Mouse (Mus musculus) thymus, postnatal 14 days (tissue): Measurements from ENCODE around the gene Olfr142.
"Not testable (repeated sequence)": the region's sequence is repeated elsewhere in the genome, so short reads cannot be mapped to it uniquely, and the experiment has no call there.

Experiments
- DNase-seq: peaks from one replicate; pipeline ENCODE4 v3.0.0; 2021

The Olfr142 gene

DNA sequence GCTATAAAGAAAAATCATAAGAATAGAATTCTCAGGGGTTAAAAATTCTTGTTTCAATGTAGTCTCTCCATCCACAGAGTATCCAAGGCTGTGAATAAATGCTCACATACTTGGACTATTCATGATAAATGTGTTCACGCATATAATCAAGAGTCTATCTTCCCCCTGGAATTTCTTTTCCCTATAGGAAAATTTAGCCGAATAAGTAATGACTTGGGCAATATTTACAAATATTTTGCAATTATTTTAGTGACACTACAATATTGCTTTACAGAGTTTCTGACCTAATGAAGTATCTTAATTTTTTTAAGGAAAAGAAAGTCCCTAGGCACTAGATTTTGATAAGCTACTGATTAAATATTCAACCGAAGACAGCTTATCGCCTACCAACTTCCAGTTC lies at the start of gene Olfr142:
Olfr142 (minus strand) TSS at position 101 of the 400 bp plus-strand sequence.
- DNase-seq = no peak

DNA sequence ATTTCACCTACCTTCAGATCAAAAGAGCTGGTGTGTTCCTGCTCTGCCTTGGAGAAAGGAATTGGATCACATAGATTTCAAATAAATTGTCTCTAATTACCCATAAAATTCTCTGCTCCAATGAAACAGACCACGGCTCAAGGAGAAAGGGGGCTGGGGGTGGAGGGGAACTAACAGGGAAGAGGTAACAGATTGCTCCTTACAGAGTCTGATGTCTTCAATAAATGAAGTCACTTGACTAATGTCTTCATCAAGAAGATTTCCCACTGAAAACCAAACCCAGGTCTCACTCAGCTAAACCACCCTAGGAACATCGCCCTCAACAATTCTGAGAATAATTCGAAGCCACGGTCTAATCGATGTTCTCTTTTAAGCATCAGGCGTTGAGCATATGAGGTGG lies 35.3 kb upstream of the Olfr142 start, which contains the start of gene Olfr1272:
Olfr1272 (minus strand) TSS at position 101 of the 400 bp plus-strand sequence.
- no peak for DNase-seq

DNA sequence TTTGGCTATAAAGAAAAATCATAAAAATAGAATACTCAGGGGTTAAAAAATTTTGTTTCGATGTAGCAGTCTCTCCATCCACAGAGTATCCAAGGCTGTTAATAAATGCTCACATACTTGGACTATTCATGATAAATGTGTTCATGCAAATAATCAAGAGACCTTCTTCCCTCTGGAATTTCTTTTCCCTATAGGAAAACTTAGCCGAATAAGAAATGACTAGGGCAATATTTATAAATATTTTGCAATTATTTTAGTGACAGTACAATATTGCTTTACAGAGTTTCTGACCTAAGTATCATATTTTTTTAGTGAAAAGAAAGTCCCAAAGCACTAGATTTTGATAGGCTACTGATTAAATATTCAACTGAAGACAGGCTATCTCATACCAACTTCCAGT lies 13.5 kb upstream of the Olfr142 start, which contains the start of gene Olfr1271:
Olfr1271 (minus strand) TSS at position 101 of the 400 bp plus-strand sequence.
- DNase-seq = no peak

DNA sequence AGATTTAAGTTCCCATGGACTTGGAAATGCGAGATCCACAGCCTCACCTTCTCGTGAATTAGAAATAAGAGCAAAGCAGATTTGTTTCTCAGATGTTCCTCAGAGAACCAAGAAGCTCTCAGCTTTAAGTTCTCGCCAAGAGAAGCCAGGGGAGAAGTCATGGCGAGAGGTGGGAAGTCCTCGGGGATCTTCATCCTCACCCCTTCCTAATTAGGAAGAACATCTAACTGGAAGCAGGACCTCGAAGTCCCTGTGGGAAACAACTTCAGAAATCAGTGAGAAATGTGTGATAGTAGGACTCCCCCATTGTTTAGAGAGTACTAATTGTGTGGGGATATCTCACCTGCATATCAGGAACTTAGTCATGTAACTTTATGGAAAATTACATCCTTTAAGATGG lies 33.0 kb downstream of the Olfr142 start, which contains the start of gene Olfr1506:
Olfr1506 (minus strand) TSS at position 101 of the 400 bp plus-strand sequence.
- not testable (repeated sequence) for DNase-seq
